Mouse (Mus musculus) kidney, embryonic 14.5 days (tissue): ENCODE measurements at regions not wholly inside any gene's neighbourhood (a gene's known extent, or its start where the extent isn't known, plus 50 kb on each side); places are given as distances from the start of the nearest gene placed in this dataset.

ENCODE experiments used
- ATAC-seq: fragments of 200-750 bp; cut with Nextera tagmentation; 2 replicates; pipeline ENCODE4 v1.8.0; 2017; ENCODE audit warnings: moderate number of reproducible peaks, mild to moderate bottlenecking, moderate TSS enrichment, moderate library complexity; ENCODE audit not compliant: low FRiP score, low TSS enrichment
- H3K27ac ChIP-seq: fragments of 300-500 bp; sonication (generic); 2 replicates; pipeline ENCODE4 v1.5.1; 2014; ENCODE audit warnings: low read depth, mild to moderate bottlenecking, low read length, moderate library complexity, mixed read lengths
- H3K27me3 ChIP-seq: fragments of 300-500 bp; sonication (generic); 2 replicates; pipeline ENCODE4 v1.6.1; 2014; ENCODE audit warnings: mild to moderate bottlenecking, low read length; ENCODE audit not compliant: control insufficient read depth, insufficient read depth
- H3K36me3 ChIP-seq: fragments of 300-500 bp; sonication (generic); 2 replicates; pipeline ENCODE4 v1.6.1; 2014; ENCODE audit warnings: low read length, mixed read lengths; ENCODE audit not compliant: control insufficient read depth, insufficient read depth
- H3K4me1 ChIP-seq: fragments of 300-500 bp; sonication (generic); 2 replicates; pipeline ENCODE4 v1.6.1; 2014; ENCODE audit warnings: low read length, mixed read lengths; ENCODE audit not compliant: control insufficient read depth, insufficient read depth
- H3K4me2 ChIP-seq: fragments of 300-500 bp; sonication (generic); replicated peaks from 2 replicates; pipeline ENCODE4 v1.6.1; 2014; ENCODE audit warnings: low read depth, mild to moderate bottlenecking, low read length
- H3K4me3 ChIP-seq: fragments of 300-500 bp; sonication (generic); 2 replicates; pipeline ENCODE4 v1.5.1; 2014; ENCODE audit warnings: mild to moderate bottlenecking, low read length
- H3K9ac ChIP-seq: fragments of 300-500 bp; sonication (generic); 2 replicates; pipeline ENCODE4 v1.6.1; 2014; ENCODE audit warnings: low read depth, mild to moderate bottlenecking, low read length, moderate library complexity
- H3K9me3 ChIP-seq: fragments of 300-500 bp; sonication (generic); 2 replicates; pipeline ENCODE4 v1.6.1; 2016; ENCODE audit warnings: low read length; ENCODE audit not compliant: control insufficient read depth
- WGBS: fragments of 180-500 bp; shearing (Covaris S2); extraction: QIAGEN DNeasy Blood & Tissue Kit; methylation state at CpG from one replicate; pipeline ENCODE4 v1.1.7; 2014; 5-methylcytosine and 5-hydroxymethylcytosine counted together

GRCm38 (mm10) chr7:136126393-136126792 lies 410.2 kb upstream of the Mki67 start:
- Histone ChIP-seq H3K27ac (no peak overlapping the region), H3K36me3 (no peaks in the 10 kb centered on the region), H3K4me2 (no peak overlapping the region), H3K27me3 (no peaks in the 10 kb centered on the region), H3K9me3 (no peaks in the 10 kb centered on the region), H3K4me3 (no peak overlapping the region), H3K4me1 (0 out of 2 replicates have a peak, but pooled peaks cover 3% of the 10 kb centered on the region), H3K9ac (no peak overlapping the region)
- 89% methylated on average over 3 of the region's 3 CpGs for WGBS
- no peak for ATAC-seq

GRCm38 (mm10) chr7:136127576-136127975 lies 411.4 kb upstream of the Mki67 start:
- 81% methylated on average over 2 of the region's 2 CpGs for WGBS
- ATAC-seq: no peak; the same call in 1 of the 2 replicates

DNA sequence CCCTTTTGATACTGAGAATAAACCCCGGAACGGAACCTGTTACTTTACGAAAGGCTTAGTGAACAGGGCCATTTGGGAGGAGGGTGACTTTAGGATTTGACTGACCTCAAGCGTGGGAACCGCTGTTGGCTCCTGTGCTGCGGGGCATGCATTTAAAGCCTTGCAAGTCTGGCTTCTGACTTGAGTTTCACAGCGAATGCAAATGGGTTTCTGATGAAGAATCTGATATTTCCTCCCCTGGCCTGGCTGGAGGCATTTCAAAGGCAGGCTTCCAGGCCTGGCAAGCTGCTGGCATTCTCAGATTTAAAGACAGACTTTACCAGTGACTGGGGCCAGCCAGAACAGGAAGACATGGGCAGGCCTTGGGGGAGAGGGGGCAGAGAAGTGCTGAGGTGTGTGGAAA lies 413.6 kb upstream of the Mki67 start:
- Histone ChIP-seq H3K4me2 (no peak overlapping the region), H3K4me1 (0 out of 2 replicates have a peak, but pooled peaks cover 3% of the 10 kb centered on the region), H3K27me3 (no peaks in the 10 kb centered on the region), H3K4me3 (no peak overlapping the region), H3K9ac (no peak overlapping the region), H3K27ac (no peak overlapping the region), H3K9me3 (no peaks in the 10 kb centered on the region), H3K36me3 (no peaks in the 10 kb centered on the region)
- WGBS: 39% methylated on average over 7 of the region's 7 CpGs
- ATAC-seq: no peak

More at GRCm38 (mm10) chr7:136127576-136127975, 411.4 kb upstream of the Mki67 start:
- Histone ChIP-seq H3K27ac (no peak overlapping the region), H3K4me3 (no peak overlapping the region), H3K4me2 (no peak overlapping the region), H3K9me3 (no peaks in the 10 kb centered on the region), H3K9ac (no peak overlapping the region), H3K4me1 (0 out of 2 replicates have a peak, but pooled peaks cover 3% of the 10 kb centered on the region), H3K36me3 (no peaks in the 10 kb centered on the region), H3K27me3 (no peaks in the 10 kb centered on the region)

GRCm38 (mm10) chr7:136130666-136131239 lies 414.6 kb upstream of the Mki67 start:
- Histone ChIP-seq H3K36me3 (no peaks in the 10 kb centered on the region), H3K4me3 (no peak overlapping the region), H3K4me1 (no peaks in the 10 kb centered on the region), H3K9ac (no peak overlapping the region), H3K9me3 (no peaks in the 10 kb centered on the region), H3K27me3 (no peaks in the 10 kb centered on the region), H3K27ac (no peak overlapping the region), H3K4me2 (no peak overlapping the region)
- ATAC-seq: no peak
- WGBS: 56% methylated on average over 10 of the region's 10 CpGs

- no peaks in the 10 kb centered on the region for H3K36me3 ChIP-seq
- no peak for ATAC-seq
- no peak overlapping the region for H3K9ac ChIP-seq
- H3K9me3 ChIP-seq: no peaks in the 10 kb centered on the region
- H3K27me3 ChIP-seq: no peaks in the 10 kb centered on the region
- no peak overlapping the region for H3K4me2 ChIP-seq
- no peak overlapping the region for H3K4me3 ChIP-seq
- WGBS: 70% methylated on average over 2 of the region's 2 CpGs
- no peak overlapping the region for H3K27ac ChIP-seq
- H3K4me1 ChIP-seq: no peaks in the 10 kb centered on the region
Measured at GRCm38 (mm10) chr7:136132976-136133375, 416.8 kb upstream of the Mki67 start.

- H3K9me3 ChIP-seq: no peaks in the 10 kb centered on the region
- H3K36me3 ChIP-seq: no peaks in the 10 kb centered on the region
- H3K27me3 ChIP-seq: no peaks in the 10 kb centered on the region
- 83% methylated on average over 1 of the region's 1 CpGs for WGBS
- no peak overlapping the region for H3K4me2 ChIP-seq
- no peaks in the 10 kb centered on the region for H3K4me1 ChIP-seq
- no peak overlapping the region for H3K9ac ChIP-seq
- H3K4me3 ChIP-seq: no peak overlapping the region
- ATAC-seq: no peak
- no peak overlapping the region for H3K27ac ChIP-seq
Measured at GRCm38 (mm10) chr7:136136666-136137065, 420.5 kb upstream of the Mki67 start.

DNA sequence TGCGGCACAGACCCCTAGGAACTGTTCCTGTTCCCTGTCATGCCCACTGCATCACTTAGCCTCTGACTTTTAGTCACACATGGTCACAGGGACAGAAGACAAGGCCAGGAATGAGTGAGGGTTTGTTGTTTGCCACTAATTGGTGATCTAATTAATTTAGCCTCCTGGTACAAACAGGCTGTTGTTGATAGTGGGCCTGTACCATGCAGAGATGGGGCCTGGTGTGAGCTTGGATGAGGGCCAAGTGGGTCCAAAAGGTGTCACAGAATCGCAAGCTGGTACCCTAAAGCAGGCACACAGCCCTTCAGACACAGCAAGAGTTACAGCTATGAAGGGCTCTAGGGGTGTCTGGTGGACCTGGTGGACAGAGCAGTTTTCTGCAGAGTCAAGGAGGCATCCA lies 421.2 kb upstream of the Mki67 start:
- no peak overlapping the region for H3K4me3 ChIP-seq
- no peaks in the 10 kb centered on the region for H3K9me3 ChIP-seq
- no peaks in the 10 kb centered on the region for H3K27me3 ChIP-seq
- H3K4me2 ChIP-seq: no peak overlapping the region
- no peak for ATAC-seq
- H3K9ac ChIP-seq: no peak overlapping the region
- 89% methylated on average over 2 of the region's 2 CpGs for WGBS
- no peak overlapping the region for H3K27ac ChIP-seq
- H3K4me1 ChIP-seq: no peaks in the 10 kb centered on the region
- H3K36me3 ChIP-seq: no peaks in the 10 kb centered on the region

GRCm38 (mm10) chr7:136137831-136138602 lies 421.9 kb upstream of the Mki67 start:
- no peak for ATAC-seq
- Histone ChIP-seq H3K27ac (no peak overlapping the region), H3K27me3 (no peaks in the 10 kb centered on the region), H3K9me3 (no peaks in the 10 kb centered on the region), H3K4me2 (no peak overlapping the region), H3K4me1 (no peaks in the 10 kb centered on the region), H3K36me3 (no peaks in the 10 kb centered on the region), H3K9ac (no peak overlapping the region), H3K4me3 (no peak overlapping the region)
- 80% methylated on average over 15 of the region's 15 CpGs for WGBS

- Histone ChIP-seq H3K27ac (no peak overlapping the region), H3K4me3 (no peak overlapping the region), H3K9me3 (no peaks in the 10 kb centered on the region), H3K9ac (no peak overlapping the region), H3K4me1 (no peaks in the 10 kb centered on the region), H3K4me2 (no peak overlapping the region), H3K27me3 (no peaks in the 10 kb centered on the region), H3K36me3 (no peaks in the 10 kb centered on the region)
- no peak for ATAC-seq
Measured at GRCm38 (mm10) chr7:136142832-136143231, 426.7 kb upstream of the Mki67 start.
